Mouse (Mus musculus) activated CD4-positive, CD25-positive, alpha-beta regulatory T cell, adult 4 months (primary cell): ENCODE results near the gene Commd9. TPM values are rescaled to one million over a fixed set of nuclear protein-coding genes. Genes with fewer than 3 reads are reported as not detected.

Source experiments
- ATAC-seq: one replicate; pipeline ENCODE4 v1.8.0; 2017
- polyA plus RNA-seq, 2 experiments: library from polyadenylated mRNA; unstranded; fragments of 100-300 nt; shearing (Covaris generic); gene quantifications; one replicate each; pipeline ENCODE4 v1.2.1; 2017

Gene Commd9
- 10 to 100 TPM; 20.6 to 20.8 TPM for polyA plus RNA-seq

GRCm38 (mm10) chr2:101885768-101886438 is at the start of gene Commd9:
TSS of gene Commd9 (plus strand) at chr2:101886247.
- ATAC-seq, result peak; percentile 100

- no peak for ATAC-seq
Measured at GRCm38 (mm10) chr2:101842756-101843155, 43.3 kb upstream of the Commd9 start.

- no peak for ATAC-seq
Measured at GRCm38 (mm10) chr2:101854792-101855191, 31.3 kb upstream of the Commd9 start.

- ATAC-seq, result no peak
Measured at GRCm38 (mm10) chr2:101856174-101856573, 29.9 kb upstream of the Commd9 start.

- ATAC-seq, result no peak
Measured at GRCm38 (mm10) chr2:101860920-101861485, 25.0 kb upstream of the Commd9 start.

GRCm38 (mm10) chr2:101862219-101863123 is 23.6 kb upstream of the Commd9 start:
- ATAC-seq, result no peak

- ATAC-seq, result no peak
Measured at GRCm38 (mm10) chr2:101868683-101869082, 17.4 kb upstream of the Commd9 start.

GRCm38 (mm10) chr2:101871179-101871578 is 14.9 kb upstream of the Commd9 start:
- peak; percentile 72 for ATAC-seq

GRCm38 (mm10) chr2:101881471-101882162 is 4.4 kb upstream of the Commd9 start:
- ATAC-seq, result no peak

- no peak for ATAC-seq
Measured at GRCm38 (mm10) chr2:101882998-101883397, 3.0 kb upstream of the Commd9 start, which contains the start of gene Prr5l. TSS of gene Prr5l (minus strand) at chr2:101883027.

- no peak for ATAC-seq
Measured at GRCm38 (mm10) chr2:101884286-101884685, 1.8 kb upstream of the Commd9 start.

- ATAC-seq, result no peak
Measured at GRCm38 (mm10) chr2:101888886-101889285, 2.8 kb downstream of the Commd9 start.

GRCm38 (mm10) chr2:101891143-101891542 is 5.1 kb downstream of the Commd9 start:
- ATAC-seq, result no peak

GRCm38 (mm10) chr2:101894126-101894525 is 8.1 kb downstream of the Commd9 start:
- ATAC-seq, result no peak

GRCm38 (mm10) chr2:101896425-101897204 is 10.6 kb downstream of the Commd9 start:
- no peak for ATAC-seq

GRCm38 (mm10) chr2:101902196-101902595 is 16.1 kb downstream of the Commd9 start:
- ATAC-seq, result no peak

- peak; percentile 87 for ATAC-seq
Measured at GRCm38 (mm10) chr2:101905534-101906378, 19.7 kb downstream of the Commd9 start.

GRCm38 (mm10) chr2:101906379-101906690 is 20.3 kb downstream of the Commd9 start:
- no peak for ATAC-seq

- no peak for ATAC-seq
Measured at GRCm38 (mm10) chr2:101907386-101908022, 21.5 kb downstream of the Commd9 start.

GRCm38 (mm10) chr2:101908773-101909172 is 22.7 kb downstream of the Commd9 start:
- no peak for ATAC-seq
